Mouse (Mus musculus) kidney, postnatal 4 days (tissue): ENCODE data around the gene Plgrkt.
A peak's percentile ranks its signal among the peaks of the same experiment; 100 is the strongest.

Experiments
- DNase-seq, 2 experiments: peaks; one replicate each; pipeline ENCODE4 v3.0.0; 2021; ENCODE audit warnings: mixed read lengths in 2 of 2

The Plgrkt gene

DNA sequence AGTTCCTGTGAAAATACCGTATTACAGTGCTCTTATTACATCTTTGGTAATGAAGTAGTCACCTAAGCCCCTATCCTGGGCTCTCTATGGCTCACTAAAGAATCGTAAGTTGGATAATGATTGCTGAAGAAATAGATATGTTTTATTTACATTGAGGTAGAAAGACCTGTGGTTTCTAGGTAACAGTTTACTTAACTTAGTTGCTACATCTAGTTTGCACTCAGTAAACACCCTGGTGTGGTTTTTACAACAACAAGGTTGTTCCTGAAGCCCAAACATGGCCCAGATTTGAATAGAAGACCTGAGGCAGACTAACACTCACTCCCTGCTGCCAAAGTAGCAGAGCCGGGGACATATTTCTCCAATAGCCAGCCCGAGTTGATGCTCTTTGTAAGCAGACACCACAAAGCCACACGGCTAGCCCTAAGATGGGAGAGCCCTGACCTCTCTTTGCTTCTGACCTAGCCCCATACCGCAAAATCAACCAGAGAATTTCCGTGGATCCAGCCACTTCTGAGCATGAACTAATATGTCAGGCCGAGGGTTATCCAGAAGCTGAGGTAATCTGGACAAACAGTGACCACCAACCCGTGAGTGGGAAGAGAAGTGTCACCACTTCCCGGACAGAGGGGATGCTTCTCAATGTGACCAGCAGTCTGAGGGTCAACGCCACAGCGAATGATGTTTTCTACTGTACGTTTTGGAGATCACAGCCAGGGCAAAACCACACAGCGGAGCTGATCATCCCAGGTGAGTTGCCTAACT lies 12.8 kb upstream of the Plgrkt start:
- DNase-seq = no peak

DNA sequence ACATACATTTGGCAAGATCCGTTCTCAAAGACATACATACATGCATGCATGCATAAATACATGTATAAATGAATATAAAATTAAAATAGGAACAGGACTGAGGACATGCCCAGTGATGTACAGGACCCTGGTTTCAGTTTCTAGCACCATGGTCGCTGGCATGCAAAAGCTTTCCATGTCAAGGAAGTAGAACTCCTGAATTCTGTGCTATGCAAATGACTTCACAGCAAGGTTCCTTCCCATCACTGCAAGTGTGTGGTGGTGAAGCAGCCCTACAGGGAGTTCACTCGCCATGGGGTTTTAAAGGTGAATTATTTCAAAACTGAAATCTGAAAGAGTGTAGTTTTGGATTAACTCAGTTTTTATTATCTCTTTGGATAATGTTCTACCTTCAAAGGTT lies 9.2 kb upstream of the Plgrkt start:
- no peak for DNase-seq

DNA sequence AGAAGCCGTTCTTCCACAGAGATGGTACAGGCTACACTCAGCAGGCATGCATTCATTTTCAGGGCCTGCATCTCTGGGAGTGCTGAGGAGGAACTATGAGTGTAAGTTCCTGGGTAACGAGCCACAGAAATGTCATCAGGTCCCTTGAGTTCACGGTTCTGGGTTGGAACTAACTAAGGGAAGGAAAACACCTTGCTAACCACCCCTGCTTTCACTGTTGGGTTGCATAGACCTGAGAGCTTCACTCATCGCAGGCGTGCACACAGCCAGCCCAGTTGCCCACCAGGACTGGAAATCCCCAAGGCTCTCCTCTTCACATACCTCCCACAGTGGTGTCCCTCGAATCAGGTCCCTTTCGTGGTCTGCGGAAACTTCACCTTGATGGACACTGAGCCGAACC lies 7.8 kb upstream of the Plgrkt start:
- no peak for DNase-seq

DNA sequence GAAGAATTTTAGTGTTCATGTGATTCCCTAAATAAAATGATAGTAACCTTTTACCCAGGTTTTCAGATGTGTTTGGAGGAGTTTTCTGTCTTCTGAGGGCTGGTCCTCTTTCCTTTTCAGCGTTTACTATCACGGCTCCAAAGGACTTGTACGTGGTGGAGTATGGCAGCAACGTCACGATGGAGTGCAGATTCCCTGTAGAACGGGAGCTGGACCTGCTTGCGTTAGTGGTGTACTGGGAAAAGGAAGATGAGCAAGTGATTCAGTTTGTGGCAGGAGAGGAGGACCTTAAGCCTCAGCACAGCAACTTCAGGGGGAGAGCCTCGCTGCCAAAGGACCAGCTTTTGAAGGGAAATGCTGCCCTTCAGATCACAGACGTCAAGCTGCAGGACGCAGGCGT lies 6.2 kb upstream of the Plgrkt start:
- no peak for DNase-seq

DNA sequence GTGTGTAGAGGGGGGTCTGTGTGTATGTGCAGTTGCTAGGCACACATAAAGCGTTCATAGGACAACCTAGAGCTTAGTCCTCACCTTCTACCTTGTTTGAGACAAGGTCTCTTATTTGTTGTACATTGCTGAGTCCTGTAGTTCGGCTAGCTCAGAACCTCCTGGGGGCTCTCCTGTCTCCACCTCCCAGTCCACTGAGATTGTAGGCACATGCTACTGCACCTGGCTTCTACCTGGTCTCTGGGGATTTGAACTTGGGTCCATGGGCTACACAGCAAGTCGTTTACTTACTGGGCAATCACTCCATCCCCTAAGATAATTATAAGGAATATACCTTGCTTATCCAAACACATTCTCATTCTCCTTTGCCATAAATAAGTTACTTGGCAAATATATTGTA lies 5.4 kb upstream of the Plgrkt start:
- DNase-seq = no peak

DNA sequence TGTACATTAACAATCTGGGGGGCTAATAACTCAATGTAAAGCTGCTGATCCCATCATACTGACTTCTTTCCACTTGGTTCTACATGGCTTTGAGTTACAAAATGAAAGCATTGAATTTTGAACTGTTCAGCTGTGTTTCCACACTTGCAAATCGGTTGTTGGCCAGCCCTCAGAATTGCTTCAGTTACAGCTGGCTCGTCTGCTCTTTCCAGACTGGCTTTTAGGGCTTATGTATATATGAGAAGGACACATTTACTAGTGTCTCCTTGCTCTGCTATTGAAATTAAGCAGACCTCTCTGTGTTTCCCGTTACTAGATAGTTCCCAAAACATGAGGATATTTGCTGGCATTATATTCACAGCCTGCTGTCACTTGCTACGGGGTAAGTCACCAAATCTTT lies 4.9 kb upstream of the Plgrkt start:
- no peak for DNase-seq

DNA sequence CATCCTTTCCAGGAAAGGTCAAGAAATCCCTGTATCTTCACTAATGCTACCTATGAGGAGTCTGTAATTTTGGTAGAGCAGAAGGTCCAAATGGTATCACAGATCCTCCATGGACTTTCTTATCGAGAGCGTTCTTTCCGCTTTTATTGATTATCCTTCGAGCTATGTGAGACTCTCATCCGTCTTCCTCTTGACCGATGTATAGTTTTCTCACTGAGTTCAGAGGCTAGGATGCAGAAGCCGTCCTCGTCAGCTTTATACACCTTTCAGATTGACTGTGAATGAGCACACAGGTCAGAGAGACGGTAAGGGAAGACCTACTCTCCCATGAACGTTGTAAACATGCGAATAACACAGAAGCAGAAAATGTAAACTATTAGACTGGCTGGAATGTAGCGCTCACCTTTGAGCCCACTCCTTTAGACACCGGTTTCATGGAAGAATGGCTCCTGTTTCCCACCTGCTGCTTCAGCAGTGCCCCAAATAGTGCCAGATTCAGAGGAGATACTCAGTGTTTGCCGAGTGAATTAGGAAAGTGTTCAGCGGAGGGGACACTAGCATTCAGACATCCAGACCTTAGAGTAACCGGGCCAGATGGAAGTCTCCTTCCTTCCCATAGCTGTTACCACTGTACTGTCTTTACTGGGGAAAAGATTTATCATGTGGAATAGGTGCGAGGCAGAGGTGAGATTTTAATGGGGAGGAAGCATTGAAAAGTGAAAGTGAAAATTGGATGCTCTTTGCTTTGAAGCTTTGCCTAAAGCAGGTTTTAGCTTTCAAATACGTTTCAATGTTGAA lies 4.3 kb upstream of the Plgrkt start:
- DNase-seq = no peak

DNA sequence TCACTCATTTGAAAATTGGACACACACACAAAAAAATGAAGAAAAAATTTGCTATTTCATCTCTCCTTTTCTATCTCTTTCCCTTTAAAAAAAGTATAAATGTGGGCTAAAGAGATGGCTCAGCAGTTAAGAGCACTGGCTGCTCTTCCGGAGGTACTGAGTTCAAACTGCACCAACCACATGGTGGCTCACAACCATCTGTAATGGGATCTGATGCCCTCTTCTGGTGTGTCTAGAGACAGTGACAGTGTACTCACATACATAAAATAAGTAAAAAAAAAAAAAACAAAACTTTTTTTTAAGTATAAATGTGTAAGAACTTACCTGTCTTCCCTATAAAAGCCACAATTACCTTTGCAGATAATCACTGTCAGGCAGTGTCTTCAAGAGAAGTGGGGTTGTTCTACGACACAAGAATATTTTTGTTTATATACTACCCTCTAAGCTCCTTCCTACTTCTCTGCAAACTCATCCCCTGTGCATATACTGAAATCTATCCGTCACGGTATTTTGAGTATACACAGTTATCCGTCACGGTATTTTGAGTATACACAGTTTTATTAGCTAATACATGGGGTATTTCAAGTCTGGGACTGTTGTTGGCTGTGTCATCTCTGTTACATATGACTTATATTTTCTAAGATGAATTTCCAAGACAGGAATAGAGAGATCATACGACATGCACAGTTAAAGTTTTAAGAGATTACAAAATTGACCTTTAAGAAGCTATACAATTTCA lies 3.5 kb upstream of the Plgrkt start:
- DNase-seq = no peak

DNA sequence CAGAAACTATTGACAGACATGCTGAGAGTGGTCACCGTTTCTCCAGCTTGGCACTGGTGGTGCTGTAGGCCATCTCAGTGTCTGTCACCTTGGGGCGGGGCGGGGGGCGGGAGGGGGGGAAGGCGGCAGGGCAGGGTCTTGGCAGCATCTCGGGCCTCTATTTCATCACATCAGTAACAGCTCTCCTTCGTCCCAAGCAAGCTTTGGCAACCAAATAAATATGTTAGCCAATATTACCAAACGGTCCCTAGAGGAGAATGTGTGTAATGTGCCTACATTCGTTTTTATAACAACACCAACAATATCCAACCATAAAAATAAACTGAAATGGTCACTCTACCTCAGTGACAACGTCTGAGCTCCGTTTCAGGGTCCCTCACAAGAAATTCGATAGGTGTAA lies 2.9 kb upstream of the Plgrkt start:
- DNase-seq = no peak

DNA sequence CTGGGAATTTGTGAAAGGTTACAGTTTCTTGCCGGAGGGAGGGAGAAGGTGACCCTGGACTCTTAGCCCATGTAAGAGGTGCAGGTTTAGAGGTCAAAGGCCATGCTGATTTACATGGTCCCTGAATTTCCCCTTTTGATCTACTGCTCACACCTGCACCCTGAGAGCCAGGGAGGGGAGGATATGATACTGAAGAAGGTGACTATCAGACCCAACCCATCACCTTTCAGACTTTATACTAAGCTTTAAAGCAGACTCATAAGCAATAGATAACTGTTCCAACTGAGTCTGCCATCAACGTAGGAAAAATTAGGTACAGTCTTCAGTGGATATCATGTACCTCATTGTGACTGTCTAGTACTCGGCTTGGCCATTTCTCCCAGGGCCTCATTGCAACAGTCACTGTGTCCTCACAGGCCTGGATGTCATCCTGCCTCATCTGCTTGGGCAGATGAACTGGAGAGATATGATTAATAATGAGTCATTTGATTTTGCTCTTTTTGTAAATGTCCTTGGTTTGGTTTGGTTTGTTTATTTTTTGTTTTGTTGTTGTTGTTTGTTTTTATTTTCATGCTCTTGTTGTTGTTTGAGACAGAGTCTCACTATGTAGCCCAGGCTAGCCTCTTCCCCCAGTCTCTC lies 1.6 kb upstream of the Plgrkt start:
- no peak for DNase-seq

DNA sequence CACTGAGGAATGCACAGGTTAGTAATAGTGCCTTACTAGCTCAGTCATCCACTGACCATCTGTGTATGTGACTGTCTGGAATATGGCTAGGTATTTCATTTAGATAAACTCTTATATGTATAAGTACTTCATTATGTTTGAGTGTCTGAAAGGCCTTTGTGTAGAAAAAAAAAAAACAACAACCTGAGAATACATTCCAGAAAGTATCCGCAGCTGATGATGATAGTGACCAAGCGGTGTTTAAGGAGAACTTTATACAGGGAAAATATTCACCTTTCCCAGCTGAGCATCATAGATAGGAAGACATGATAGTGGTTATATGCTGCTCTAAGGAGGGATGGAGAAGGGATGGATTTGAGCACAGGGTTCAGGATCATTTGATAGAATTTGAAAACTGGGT lies 851 bp upstream of the Plgrkt start:
- no peak for DNase-seq

DNA sequence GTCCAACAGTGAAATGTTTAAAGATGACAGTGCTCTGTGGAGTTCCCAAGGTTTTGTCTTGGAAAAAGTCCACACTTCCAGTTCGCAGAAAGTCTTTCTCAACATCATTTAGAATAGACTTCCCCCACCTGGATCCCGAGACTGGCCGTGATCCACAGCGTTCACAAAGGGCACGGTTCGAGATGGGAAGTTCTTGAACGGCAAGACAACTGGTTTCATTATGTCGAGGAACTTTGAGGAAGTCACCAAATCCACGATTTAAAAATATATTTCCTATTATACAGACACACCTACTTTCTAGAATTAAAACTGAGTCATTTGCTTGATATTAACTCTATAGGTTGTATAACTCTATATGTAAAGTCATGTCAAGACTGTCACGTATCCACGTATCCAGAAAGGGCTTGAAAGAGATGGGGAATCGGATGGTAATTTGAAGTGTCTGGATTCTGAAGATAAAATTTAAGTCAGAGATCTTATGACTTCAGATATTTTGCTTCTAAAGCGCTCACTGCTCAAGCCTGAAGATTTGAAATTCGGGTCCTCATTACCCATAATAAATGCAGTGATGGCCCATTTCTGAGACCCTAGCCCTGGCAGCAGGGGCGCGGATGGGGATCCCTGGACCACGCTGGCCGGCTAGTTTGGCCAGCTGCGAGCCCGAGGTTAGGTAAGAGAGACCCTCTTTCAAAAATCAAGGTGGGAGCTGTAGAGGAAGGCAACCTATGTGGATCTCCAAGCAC lies 793 bp downstream of the Plgrkt start:
- DNase-seq = no peak

DNA sequence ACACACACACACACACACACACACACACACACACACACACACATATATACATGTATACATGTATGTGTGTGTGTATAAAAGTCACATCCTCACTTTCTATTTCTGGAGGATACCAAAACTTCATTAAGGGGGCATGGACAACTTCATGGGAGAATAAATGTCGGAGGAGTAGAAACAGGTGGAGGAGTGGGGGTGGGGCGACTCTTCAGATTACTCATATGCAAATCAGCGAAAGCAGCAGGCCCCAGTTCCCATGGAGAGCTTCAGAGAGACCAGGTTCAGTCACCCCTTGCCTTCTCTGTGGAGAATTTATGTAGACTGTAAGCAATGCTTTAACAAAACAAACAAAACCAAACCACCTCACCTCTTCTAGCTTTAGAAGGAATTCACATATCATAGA lies 2.1 kb downstream of the Plgrkt start:
- peak; percentile 21 to 44 for DNase-seq

DNA sequence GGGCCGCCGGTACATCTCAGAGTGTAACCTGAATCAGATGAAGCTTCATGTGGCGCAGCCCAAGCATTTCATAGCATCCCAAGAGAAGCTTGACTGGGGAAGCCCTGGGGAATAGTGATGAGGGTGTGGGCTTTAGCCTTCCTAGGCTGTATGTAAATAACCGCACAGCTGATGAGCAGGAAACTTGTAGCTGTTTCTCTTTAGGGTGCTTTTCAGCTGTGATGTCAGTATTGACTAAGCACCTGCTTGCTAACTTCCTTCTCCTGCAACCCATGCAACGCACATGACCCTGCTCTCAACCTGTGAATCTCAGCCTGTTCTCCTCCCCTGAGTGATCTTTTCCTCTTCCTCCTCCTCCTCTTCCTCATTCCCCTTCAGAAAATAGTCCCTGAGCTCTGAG lies 3.1 kb downstream of the Plgrkt start:
- no peak for DNase-seq

DNA sequence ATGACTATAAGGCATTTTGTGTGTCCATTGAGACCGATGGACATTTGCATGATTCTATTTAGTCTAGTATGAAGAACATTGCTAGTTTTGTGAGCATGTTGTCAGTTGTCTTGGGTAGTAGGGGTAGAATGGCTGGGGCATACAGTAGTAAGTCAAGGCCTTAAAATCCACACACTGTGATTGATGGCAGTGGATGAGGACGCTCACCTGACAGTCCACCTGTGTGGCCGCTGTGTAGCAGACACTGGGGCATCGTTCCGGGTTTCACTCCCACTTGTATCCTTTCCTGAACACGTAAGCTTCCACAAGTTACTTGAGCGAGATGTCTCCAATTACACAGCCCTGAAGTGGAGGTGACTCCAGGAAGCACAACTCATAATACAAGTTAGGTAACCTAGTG lies 3.6 kb downstream of the Plgrkt start:
- no peak for DNase-seq

DNA sequence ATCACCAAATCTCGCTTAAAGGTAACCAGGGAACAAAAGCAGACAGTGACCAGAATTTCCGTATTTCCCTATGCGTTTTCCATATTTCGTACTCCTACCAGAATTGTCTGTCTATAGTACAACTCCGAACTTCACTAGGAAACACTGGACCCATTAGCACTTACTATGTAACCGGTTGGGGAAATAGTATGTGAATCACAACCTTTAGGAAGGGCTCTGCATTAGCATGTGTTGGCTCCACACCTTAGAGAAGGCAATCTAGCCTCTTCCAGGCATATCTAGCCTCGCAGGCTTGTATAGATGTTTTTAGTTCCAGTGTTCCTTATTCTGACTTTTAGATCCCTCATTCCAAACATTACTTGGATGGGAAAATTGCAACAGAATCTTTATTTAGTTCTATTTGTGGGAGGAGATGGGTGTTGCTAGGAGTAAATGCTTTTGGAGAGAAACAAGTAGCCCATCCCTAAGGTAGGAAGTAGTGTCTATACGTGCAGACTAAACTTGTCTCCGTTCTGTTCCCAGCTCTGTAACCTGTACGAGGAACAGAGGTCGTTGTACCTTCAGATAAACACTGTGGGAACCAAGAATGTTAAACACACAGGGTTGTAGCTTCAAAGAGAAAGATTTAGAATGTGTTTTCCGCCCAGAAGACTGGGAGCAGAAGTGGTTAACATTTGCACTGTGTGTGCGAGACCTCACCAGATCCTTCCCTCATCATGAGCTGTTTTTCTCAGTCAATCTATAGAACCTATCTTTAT lies 4.8 kb downstream of the Plgrkt start:
- no peak for DNase-seq

DNA sequence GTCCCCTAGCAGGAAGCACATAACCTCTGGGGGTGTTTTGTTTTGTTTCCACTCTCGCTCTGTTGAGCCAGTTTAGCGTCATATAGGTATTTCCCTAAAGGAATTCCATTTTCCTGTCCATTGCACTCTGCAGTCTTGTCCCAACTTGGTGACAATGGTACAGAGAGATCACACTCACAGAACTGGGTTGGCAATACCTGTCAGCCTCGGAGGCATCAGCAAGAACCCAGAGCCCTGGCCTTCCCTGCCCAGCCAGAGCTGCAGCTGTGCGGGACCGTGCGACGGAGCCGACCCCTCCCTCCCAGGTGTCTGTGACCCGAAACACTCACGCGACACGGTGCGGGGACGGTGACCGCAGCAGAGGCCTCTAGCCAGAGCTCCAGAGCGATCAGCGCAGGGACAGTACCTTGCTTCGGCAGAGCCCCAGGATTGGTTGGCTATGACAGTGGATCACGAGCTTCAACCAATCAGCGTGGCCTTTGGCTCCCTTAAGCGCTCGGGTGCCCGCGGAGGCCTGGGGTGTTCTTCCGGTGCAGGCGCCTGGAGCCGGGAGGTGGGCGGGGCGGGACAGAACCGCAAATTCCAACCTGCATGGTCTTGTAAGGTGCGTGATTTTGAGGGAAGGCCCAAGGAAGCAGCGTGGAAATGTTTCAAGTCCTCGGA lies 5.6 kb downstream of the Plgrkt start:
- peak; percentile 88 to 94 for DNase-seq

DNA sequence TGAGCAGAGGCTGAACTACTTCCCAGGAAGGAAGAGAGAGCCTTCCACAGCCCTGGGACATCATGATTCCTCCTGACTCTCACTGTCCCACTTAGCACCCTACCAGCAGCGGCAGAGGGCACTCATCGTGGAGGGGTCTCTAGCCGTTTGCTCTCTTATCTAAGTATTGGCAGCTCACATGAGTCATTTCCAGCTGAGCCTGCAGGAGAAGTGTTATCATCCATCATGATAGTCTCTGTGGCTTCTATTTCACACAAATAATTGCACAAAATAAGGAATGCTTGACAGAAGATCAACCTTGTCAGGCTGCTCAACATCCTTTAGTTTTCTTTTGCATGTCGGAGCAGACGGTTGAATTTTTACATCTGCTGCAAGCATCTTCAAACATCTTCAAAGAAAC lies 6.9 kb downstream of the Plgrkt start:
- no peak for DNase-seq

DNA sequence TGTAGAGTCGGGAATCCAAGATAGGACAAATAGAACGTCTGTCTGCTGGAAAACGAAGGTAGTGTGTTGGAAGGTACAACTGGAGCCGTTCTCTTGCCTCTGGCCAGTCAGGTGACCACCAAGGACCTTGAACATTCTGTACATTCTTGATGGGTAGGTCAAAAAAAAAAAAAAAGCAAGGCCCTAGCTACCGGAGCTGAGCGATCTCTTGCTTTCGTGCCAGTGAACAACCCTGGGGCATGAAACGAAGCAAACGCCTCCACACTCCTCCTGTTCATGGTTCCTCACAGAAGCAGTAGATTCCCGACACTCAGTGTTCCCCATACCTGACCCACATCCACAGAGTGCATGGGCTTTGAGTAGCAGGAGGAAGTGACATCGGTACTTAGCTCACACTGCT lies 10.9 kb downstream of the Plgrkt start:
- DNase-seq = peak in 1 of 2 experiments; percentile 12

DNA sequence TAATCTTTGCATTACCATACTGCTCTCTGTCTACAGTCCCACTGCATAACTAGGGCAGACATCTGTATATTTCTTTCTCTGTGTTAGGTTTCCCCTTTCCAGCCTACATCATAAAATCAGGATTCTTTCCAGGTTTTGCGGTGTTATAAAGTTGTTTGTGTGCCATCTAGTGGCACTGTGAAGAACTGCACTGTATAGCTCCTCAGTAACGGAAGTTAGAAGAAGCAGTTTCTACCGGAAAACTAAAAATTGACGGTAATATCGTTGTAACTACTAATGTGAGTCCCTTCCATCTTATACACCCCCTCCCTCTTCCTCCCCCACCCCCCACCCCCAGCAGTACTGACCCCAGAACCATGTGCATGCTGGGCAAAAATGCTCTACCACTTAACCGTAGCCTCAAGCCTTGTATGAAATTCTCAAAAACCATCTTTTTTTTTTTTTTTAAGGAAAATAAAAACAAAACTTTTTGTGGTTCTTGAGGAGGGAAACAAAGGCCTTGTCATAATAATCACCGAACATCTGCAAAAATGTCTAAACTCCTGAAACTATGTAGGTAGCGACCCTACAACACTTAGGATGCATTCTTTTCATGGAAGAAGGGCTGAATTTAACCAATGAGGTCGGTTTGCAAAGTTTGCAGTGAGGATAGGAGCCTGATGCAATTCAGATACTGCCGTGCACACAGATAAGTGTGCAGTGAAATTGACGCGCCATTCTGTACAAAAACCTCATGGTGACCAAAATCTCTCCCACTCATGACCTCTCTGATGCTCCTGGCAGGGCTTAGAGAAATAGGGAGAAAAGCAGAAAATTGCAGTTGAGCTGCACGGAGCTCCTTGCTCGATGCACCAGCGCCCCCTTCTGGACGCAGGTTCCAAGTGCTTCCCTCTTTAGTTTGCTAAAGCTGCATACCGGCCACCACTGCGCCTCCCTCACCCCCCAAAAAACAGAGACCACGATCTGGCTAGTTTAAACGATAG lies 12.0 kb downstream of the Plgrkt start:
- DNase-seq = peak; percentile 96 to 97
